Mouse (Mus musculus): ENCODE results near the gene Bnipl.
"Not testable (repeated sequence)": the region's sequence is repeated elsewhere in the genome, so short reads cannot be mapped to it uniquely, and the experiment has no call there.

Gene Bnipl

DNA sequence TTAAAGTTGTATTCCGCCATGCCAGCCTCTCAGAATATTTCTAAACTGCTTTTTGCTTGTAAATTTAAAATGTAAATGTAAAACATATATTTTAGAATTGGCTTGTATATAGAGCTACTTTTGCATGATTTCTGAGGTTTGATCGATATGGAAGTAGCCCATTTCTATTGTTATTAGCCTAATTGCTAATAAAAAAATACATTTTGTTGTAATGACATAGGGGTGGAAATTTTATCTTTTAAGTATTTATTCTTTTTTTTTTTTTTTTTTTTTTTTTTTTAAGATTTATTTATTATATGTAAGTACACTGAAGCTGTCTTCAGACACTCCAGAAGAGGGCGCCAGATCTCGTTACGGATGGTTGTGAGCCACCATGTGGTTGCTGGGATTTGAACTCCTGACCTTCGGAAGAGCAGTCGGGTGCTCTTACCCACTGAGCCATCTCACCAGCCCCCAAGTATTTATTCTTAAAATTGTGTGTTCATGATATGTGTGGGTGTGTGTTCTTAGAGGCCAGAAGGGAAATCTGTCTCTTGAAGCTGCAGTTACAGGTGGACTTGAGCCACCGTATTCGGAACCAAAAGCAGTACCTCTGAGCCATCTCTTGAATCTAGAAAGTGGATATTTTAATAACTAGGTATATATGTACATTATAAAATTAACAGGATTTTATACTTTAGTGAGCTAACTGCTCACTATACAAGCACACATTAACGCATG lies 37.9 kb downstream of the Bnipl start:
- DNase-seq (ENCODE audit: low read depth, low spot score): not testable (repeated sequence)

DNA sequence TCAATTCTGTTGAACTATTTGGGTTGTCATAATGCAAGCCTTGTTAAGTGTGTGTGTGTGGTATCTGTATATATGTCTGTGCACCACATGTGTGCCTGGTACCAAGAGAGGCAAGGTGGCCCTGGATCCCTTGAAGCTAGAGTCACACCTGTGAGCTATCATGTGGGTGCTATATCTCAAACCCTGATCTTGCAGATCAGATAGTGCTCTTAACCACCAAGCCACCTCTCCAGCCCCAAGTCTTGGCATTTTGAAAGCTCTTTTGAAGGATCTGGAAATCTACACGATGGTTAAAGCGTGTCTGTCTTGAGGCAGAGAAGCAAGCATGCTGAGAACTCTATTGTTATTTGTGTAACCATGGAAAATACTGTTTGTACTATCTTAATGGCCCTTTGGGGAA lies 40.4 kb downstream of the Bnipl start:
- no peak for DNase-seq (ENCODE audit: low read depth, low spot score)

GRCm38 (mm10) chr3:95208286-95208685 lies 42.7 kb downstream of the Bnipl start:
- DNase-seq (ENCODE audit: low read depth, low spot score): no peak

GRCm38 (mm10) chr3:95203880-95204279 lies 47.1 kb downstream of the Bnipl start:
- DNase-seq (ENCODE audit: low read depth, low spot score): no peak

DNA sequence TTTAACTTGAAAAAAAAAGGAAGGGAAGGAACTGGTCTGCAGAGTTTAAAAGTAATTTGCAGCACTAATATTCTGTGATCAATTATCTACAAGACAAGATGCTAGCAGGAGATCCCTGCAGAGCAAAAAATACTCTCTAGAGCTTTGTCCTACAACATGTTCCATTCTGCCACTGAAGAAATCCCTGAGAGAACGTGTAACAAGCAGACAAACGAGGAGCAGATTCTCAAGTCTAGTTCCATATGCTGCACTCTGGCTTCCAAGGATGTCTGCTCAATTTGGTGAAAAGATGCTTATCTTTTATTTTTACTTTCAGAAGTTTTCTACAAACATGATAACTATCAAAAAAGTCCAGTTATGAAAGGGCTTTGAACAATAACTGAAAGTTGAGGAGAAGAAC lies 50.4 kb downstream of the Bnipl start:
- DNase-seq (ENCODE audit: low read depth, low spot score): no peak

DNA sequence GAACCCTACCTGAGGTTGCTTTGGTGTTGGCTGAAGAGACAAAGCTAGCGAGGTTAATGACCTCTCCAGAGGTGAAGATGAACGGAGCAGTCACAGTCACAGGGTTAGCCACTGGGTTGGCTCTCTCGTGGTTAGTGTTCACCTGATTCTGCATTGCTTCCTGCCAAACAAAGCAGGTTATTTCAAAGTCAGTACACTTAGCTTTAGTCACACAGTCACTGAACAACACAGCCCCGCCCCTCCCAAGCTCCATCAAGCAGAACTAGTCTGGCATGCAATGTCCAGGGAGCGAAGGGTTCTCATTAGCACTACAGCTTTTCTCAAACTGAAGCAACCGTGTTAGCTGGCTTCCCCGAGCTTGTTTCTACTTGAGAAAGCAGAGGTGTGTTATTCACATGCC lies 50.9 kb downstream of the Bnipl start:
- no peak for DNase-seq (ENCODE audit: low read depth, low spot score)

GRCm38 (mm10) chr3:95199101-95199500 lies 51.9 kb downstream of the Bnipl start:
- DNase-seq (ENCODE audit: low read depth, low spot score): no peak

DNA sequence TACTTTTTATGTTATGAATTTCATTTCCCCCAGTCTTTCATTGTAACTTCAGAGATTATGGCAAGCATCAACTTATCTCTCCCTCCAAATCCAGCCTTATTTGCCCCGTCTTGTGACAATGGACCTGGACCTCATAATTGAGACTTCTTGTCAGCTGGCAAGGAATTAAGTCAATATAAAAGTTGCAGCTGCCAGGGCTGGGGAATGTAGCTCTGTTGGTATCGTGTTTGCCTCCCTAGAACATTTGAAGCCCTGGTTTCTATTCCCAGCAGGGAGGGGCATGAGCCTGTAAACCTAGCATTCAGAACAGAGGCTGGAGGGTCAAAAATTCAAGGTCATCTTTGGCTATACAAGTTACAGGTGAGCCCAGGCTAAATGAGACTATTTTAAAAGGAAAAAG lies 55.2 kb downstream of the Bnipl start:
- DNase-seq (ENCODE audit: low read depth, low spot score): no peak

GRCm38 (mm10) chr3:95194721-95195135 lies 56.3 kb downstream of the Bnipl start:
- DNase-seq (ENCODE audit: low read depth, low spot score): no peak

Data from brain, embryonic 18.5 days (tissue).